Mouse (Mus musculus): Measurements from ENCODE around the gene Asz1. TPM values are rescaled to one million over a fixed set of nuclear protein-coding genes. Genes with fewer than 3 reads are reported as not detected.
A peak's percentile ranks its signal among the peaks of the same experiment; 100 is the strongest.

The Asz1 gene
- not detected for total RNA-seq (2021)
- long read RNA-seq, result 0 reads

GRCm38 (mm10) chr6:18108934-18109333 is at the start of gene Asz1:
Gene Asz1, minus strand, starts transcription at chr6:18109061.
- DNase-seq (ENCODE audit: low spot score in 2 of 2), result no peak

- peak in 1 of 2 experiments; percentile 8 for DNase-seq (ENCODE audit: low spot score in 2 of 2)
Observed at GRCm38 (mm10) chr6:18153031-18153430, 44.2 kb upstream of the Asz1 start.

GRCm38 (mm10) chr6:18135246-18135645 is 26.4 kb upstream of the Asz1 start:
- DNase-seq (ENCODE audit: low spot score in 2 of 2), result no peak

- no peak for DNase-seq (ENCODE audit: low spot score in 2 of 2)
Observed at GRCm38 (mm10) chr6:18128059-18128458, 19.2 kb upstream of the Asz1 start.

- DNase-seq (ENCODE audit: low spot score in 2 of 2), result no peak
Observed at GRCm38 (mm10) chr6:18127206-18127983, 18.5 kb upstream of the Asz1 start.

- DNase-seq (ENCODE audit: low spot score in 2 of 2), result no peak
Observed at GRCm38 (mm10) chr6:18096861-18097260, 12.0 kb downstream of the Asz1 start.

GRCm38 (mm10) chr6:18089098-18089497 is 19.8 kb downstream of the Asz1 start:
- no peak for DNase-seq (ENCODE audit: low spot score in 2 of 2)

GRCm38 (mm10) chr6:18087160-18087804 is 21.6 kb downstream of the Asz1 start:
- DNase-seq (ENCODE audit: low spot score in 2 of 2), result no peak

- no peak for DNase-seq (ENCODE audit: low spot score in 2 of 2)
Observed at GRCm38 (mm10) chr6:18078615-18079014, 30.2 kb downstream of the Asz1 start.

GRCm38 (mm10) chr6:18076986-18077385 is 31.9 kb downstream of the Asz1 start:
- no peak for DNase-seq (ENCODE audit: low spot score in 2 of 2)

- no peak for DNase-seq (ENCODE audit: low spot score in 2 of 2)
Observed at GRCm38 (mm10) chr6:18076577-18076976, 32.3 kb downstream of the Asz1 start.

GRCm38 (mm10) chr6:18057899-18058298 is 51.0 kb downstream of the Asz1 start:
- no peak for DNase-seq (ENCODE audit: low spot score in 2 of 2)

- DNase-seq (ENCODE audit: low spot score in 2 of 2), result no peak
Observed at GRCm38 (mm10) chr6:18051702-18052101, 57.2 kb downstream of the Asz1 start.

GRCm38 (mm10) chr6:18044299-18044698 is 64.6 kb downstream of the Asz1 start:
- no peak for DNase-seq (ENCODE audit: low spot score in 2 of 2)

- DNase-seq (ENCODE audit: low spot score in 2 of 2), result no peak
Observed at GRCm38 (mm10) chr6:18043172-18043571, 65.7 kb downstream of the Asz1 start.

GRCm38 (mm10) chr6:18032271-18032670 is 76.6 kb downstream of the Asz1 start:
- DNase-seq (ENCODE audit: low spot score in 2 of 2), result no peak

GRCm38 (mm10) chr6:18031509-18032010 is 77.3 kb downstream of the Asz1 start:
- DNase-seq (ENCODE audit: low spot score in 2 of 2), result peak; percentile 23 to 35

GRCm38 (mm10) chr6:18030868-18031508 is 77.9 kb downstream of the Asz1 start:
- DNase-seq (ENCODE audit: low spot score in 2 of 2), result peak; percentile 8 to 12

GRCm38 (mm10) chr6:18029746-18030656 is 78.9 kb downstream of the Asz1 start, which contains the start of gene Wnt2:
Gene Wnt2, minus strand, starts transcription at chr6:18030585.
- DNase-seq (ENCODE audit: low spot score in 2 of 2), result peak; percentile 8 to 27

- no peak for DNase-seq (ENCODE audit: low spot score in 2 of 2)
Observed at GRCm38 (mm10) chr6:18024133-18024794, 84.6 kb downstream of the Asz1 start.
